Mouse (Mus musculus): ENCODE data around the gene Ndnf.

DNA sequence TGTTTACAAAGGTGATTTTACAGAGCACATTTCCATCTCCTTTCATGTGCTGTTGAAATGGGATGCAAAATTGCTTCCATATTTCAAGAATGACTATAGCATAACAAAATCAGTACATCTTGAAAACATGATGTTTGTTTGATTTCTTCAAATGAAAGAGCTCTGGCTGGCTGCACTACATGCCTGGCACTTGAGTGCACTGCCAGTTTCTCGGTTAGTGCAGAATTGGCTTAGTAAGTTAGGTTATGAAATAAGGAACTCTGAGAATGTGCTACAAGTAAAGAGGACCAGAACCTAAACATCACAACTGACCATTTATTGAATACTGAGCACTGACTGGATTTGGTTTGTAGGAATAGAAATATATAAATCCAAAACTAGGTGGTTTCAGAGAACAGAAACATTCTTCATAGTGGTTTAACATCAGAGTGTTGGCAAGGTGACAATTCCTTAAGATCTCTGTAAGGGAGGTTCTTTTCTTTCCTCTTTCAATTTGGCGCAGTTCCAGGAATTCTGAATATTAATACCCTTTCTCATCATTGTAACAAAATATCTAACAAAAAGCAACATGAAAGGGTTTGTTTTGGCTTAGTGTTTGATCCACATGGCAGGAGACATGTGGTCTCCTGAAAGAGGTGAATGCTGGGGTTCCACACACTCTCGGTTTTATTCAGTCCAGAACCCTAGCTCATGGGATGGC lies 48.2 kb upstream of the Ndnf start:
- TF ChIP-seq TAL1 (IDR thresholded peaks at IDR 0.05; ENCODE audit: low read length) (no peak), GATA1 (IDR thresholded peaks at IDR 0.05; ENCODE audit: low read length) (no peak)

Data from erythroblast, embryonic 14.5 days (primary cell).